Mouse (Mus musculus) MEL (cell line): Measurements from ENCODE around the gene Safb2. TPM values are rescaled to one million over a fixed set of nuclear protein-coding genes. Genes with fewer than 3 reads are reported as not detected.

Source experiments
- DNase-seq: peaks from one replicate; pipeline ENCODE4 v3.0.0; 2011; ENCODE audit warnings: low read depth, low spot score
- H3K27ac ChIP-seq: 2 replicates; pipeline ENCODE4 v1.5.1; 2012; ENCODE audit warnings: low read depth, mild to moderate bottlenecking, control low read depth, low read length, moderate library complexity; ENCODE audit not compliant: control insufficient read depth
- H3K27me3 ChIP-seq, 2 experiments: fragments of 150-350 bp in 1 of 2; sonication (generic) in 1 of 2; 2 replicates each; pipeline ENCODE4 v1.6.1; 2012; ENCODE audit warnings: low read length in 2 of 2, mild to moderate bottlenecking in 2 of 2, improper control_type of control experiment in 1 of 2, moderate library complexity in 1 of 2; ENCODE audit not compliant: insufficient read depth in 2 of 2, control insufficient read depth in 1 of 2
- H3K36me3 ChIP-seq, 2 experiments: 2 replicates each; pipeline ENCODE4 v1.6.1; 2012 to 2014; ENCODE audit warnings: low read length in 2 of 2, improper control_type of control experiment in 1 of 2, inconsistent platforms in 1 of 2, mild to moderate bottlenecking in 1 of 2; ENCODE audit not compliant: insufficient read depth in 2 of 2, control insufficient read depth in 1 of 2
- H3K4me1 ChIP-seq, 2 experiments: fragments of 150-350 bp in 1 of 2; sonication (generic) in 1 of 2; 2 replicates each; pipeline ENCODE4 v1.6.1; 2012; ENCODE audit warnings: low read length in 2 of 2, improper control_type of control experiment in 1 of 2, mild to moderate bottlenecking in 1 of 2; ENCODE audit not compliant: insufficient read depth in 2 of 2, control insufficient read depth in 1 of 2
- H3K4me3 ChIP-seq, 2 experiments: fragments of 150-350 bp in 1 of 2; sonication (generic) in 1 of 2; 2 replicates each; pipeline ENCODE4 v1.5.1; 2012; ENCODE audit warnings: low read depth in 2 of 2, low read length in 2 of 2, mild to moderate bottlenecking in 2 of 2, moderate library complexity in 2 of 2, control low read depth in 1 of 2, improper control_type of control experiment in 1 of 2; ENCODE audit not compliant: control insufficient read depth in 1 of 2, insufficient read depth in 1 of 2
- H3K79me2 ChIP-seq: 2 replicates; pipeline ENCODE4 v1.6.1; 2012; ENCODE audit warnings: mild to moderate bottlenecking, low read length, moderate library complexity; ENCODE audit not compliant: control insufficient read depth, poor library complexity, insufficient read depth
- H3K9ac ChIP-seq: 2 replicates; pipeline ENCODE4 v1.6.1; 2012; ENCODE audit warnings: low read depth, mild to moderate bottlenecking, control low read depth, low read length, moderate library complexity; ENCODE audit not compliant: control insufficient read depth, poor library complexity, severe bottlenecking
- H3K9me3 ChIP-seq: fragments of 150-350 bp; sonication (generic); replicated peaks from 2 replicates; pipeline ENCODE4 v1.6.1; 2012; ENCODE audit warnings: mild to moderate bottlenecking, low read length, improper control_type of control experiment, moderate library complexity; ENCODE audit not compliant: insufficient read depth
- ELF1 ChIP-seq: IDR thresholded peaks from 2 replicates; pipeline ENCODE4 v1.6.1; 2014; ENCODE audit warnings: low read depth, mild to moderate bottlenecking, inconsistent platforms, low read length, improper control_type of control experiment, moderate library complexity
- EP300 ChIP-seq, 2 experiments: IDR thresholded peaks; 2 replicates each; pipeline ENCODE4 v1.6.1; 2011; ENCODE audit warnings: improper control_type of control experiment in 2 of 2, low read length in 2 of 2, low read depth in 1 of 2, mild to moderate bottlenecking in 1 of 2
- ETS1 ChIP-seq: IDR thresholded peaks from 2 replicates; pipeline ENCODE4 v1.6.1; 2012; ENCODE audit warnings: low read depth, mild to moderate bottlenecking, inconsistent platforms, low read length, improper control_type of control experiment, moderate library complexity
- JUND ChIP-seq: IDR thresholded peaks from 2 replicates; pipeline ENCODE4 v1.6.1; 2011; ENCODE audit warnings: low read depth, mild to moderate bottlenecking, improper control_type of control experiment, low read length
- MAFK ChIP-seq: IDR thresholded peaks from 2 replicates; pipeline ENCODE4 v1.6.1; 2011; ENCODE audit warnings: low read depth, mild to moderate bottlenecking, low read length, improper control_type of control experiment, borderline replicate concordance
- MAX ChIP-seq: IDR thresholded peaks from 2 replicates; pipeline ENCODE4 v1.6.1; 2011; ENCODE audit warnings: low read length, improper control_type of control experiment
- MAZ ChIP-seq: IDR thresholded peaks from 2 replicates; pipeline ENCODE4 v1.6.1; 2012; ENCODE audit warnings: low read depth, mild to moderate bottlenecking, inconsistent platforms, low read length, improper control_type of control experiment
- MEF2A ChIP-seq: IDR thresholded peaks from 2 replicates; pipeline ENCODE4 v1.6.1; 2014; ENCODE audit warnings: low read depth, mild to moderate bottlenecking, inconsistent platforms, low read length, improper control_type of control experiment; ENCODE audit not compliant: poor library complexity, insufficient replicate concordance, severe bottlenecking; ENCODE audit errors: extremely low read depth
- MYB ChIP-seq: IDR thresholded peaks from 2 replicates; pipeline ENCODE4 v1.6.1; 2011; ENCODE audit warnings: mild to moderate bottlenecking, low read depth, low read length, improper control_type of control experiment
- POLR2AphosphoS2 ChIP-seq: IDR thresholded peaks from 2 replicates; pipeline ENCODE4 v1.6.1; 2011; ENCODE audit warnings: low read length, improper control_type of control experiment
- POLR2AphosphoS5 ChIP-seq: IDR thresholded peaks from 2 replicates; pipeline ENCODE4 v1.6.1; 2012; ENCODE audit warnings: low read depth, borderline replicate concordance, mild to moderate bottlenecking, inconsistent platforms, low read length, moderate library complexity, mixed read lengths
- SIN3A ChIP-seq: IDR thresholded peaks from 2 replicates; pipeline ENCODE4 v1.6.1; 2012; ENCODE audit warnings: low read length, improper control_type of control experiment, inconsistent platforms
- TBP ChIP-seq: IDR thresholded peaks from 2 replicates; pipeline ENCODE4 v1.8.0; 2011; ENCODE audit warnings: low read depth, low read length, improper control_type of control experiment
- TCF12 ChIP-seq: IDR thresholded peaks from 2 replicates; pipeline ENCODE4 v1.6.1; 2014; ENCODE audit warnings: low read depth, mild to moderate bottlenecking, inconsistent platforms, low read length, improper control_type of control experiment, moderate library complexity
- ZNF384 ChIP-seq: IDR thresholded peaks from 2 replicates; pipeline ENCODE4 v1.6.1; 2012; ENCODE audit warnings: low read depth, mild to moderate bottlenecking, inconsistent platforms, low read length, improper control_type of control experiment
- polyA plus RNA-seq, 2 experiments: library from polyadenylated mRNA; stranded (reverse) in 1 of 2; unstranded in 1 of 2; fragments of >175 nt in 1 of 2; fragments of >200 nt in 1 of 2; gene quantifications; 2 replicates each; pipeline versions ENCODE4 v1.2.1 to v1.2.4; 2012; ENCODE audit warnings: low replicate concordance in 2 of 2, low read depth in 1 of 2; ENCODE audit not compliant: insufficient read length in 2 of 2, insufficient read depth in 1 of 2, missing spikeins in 1 of 2
- total RNA-seq: library from RNA; depleted of rRNA; stranded (reverse); fragments of 300-350 nt; gene quantifications from 2 replicates; pipeline ENCODE4 v1.2.3, GENCODE M21; 2012

The Safb2 gene
- total and polyA plus RNA-seq, 3 experiments = 61.6 to 741 (median 217) TPM

DNA sequence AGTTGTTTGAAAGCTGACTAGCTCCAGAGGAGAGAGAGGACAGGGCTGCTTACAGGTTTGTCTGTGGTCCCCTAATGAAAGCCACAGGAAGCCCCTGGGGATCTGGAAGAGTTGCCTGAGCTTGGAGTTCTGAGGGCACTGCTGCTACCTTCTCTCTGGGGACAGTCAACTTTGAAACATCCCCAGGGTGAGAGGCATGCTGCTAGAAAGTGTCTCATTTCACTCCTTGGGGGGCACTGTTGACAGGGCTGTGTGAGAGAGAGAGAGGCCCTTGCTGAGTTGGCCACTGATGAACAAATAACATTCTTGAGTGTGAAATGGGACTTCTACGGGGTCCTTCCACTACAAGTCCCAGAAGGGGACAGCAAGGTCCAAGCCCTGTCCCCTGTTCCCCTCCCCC lies 3.4 kb upstream of the Safb2 start:
- H3K27me3 ChIP-seq = no peaks in the 10 kb centered on the region
- H3K79me2 ChIP-seq = peaks cover 75% of the 10 kb centered on the region
- no peak for DNase-seq
- H3K9me3 ChIP-seq = no peaks in the 10 kb centered on the region
- H3K36me3 ChIP-seq = peaks cover 17 to 20% of the 10 kb centered on the region in 2 experiments
- H3K4me3 ChIP-seq = no peak overlapping the region
- no peak overlapping the region for H3K9ac ChIP-seq
- H3K4me1 ChIP-seq = peaks cover 10 to 18% of the 10 kb centered on the region in 2 experiments; a peak in 2 of 4 replicates
- H3K27ac ChIP-seq = no peak overlapping the region
- TF ChIP-seq MAX (no peak), MAFK (no peak), ZNF384 (no peak), TCF12 (no peak), POLR2AphosphoS2 (no peak), ETS1 (no peak), MYB (no peak), MAZ (no peak), ELF1 (no peak)
- TF ChIP-seq, all 39 proteins: peak for 0

DNA sequence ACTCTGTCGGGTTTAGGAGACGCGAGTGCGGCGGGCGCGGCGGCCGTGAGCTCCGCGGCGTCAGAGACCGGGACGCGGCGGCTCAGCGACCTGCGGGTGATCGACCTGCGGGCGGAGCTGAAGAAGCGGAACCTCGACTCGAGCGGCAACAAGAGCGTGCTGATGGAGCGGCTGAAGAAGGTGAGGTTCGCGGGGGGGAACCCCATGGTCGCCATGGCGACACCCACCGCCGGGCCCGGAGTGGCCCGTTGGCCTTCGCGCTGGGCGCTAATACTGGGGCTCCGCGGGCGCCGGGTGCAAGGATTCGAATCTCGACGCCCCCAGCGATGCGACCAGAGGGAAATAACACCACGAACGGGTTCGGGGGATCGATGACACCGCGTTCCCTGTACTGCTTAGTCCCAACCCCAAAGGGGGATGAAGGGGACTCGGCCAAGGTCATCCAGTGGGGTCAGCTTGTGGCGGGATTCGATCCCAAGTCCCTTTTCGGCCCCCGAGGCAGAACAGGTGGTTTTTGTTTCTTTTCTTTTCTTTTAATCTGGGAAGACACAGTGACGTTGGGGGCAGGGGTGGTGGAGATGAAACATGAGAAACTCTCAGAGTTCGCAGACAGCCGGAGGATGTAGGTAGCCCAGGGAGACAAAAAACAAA lies 911 bp upstream of the Safb2 start:
- TF ChIP-seq TBP (0 out of 2 replicates have a peak, but pooled peaks have one; percentile 0), SIN3A (peak; percentile 51), MEF2A (no peak), TCF12 (no peak), JUND (no peak), ZNF384 (no peak), EP300 (IDR thresholded peaks at IDR 0.05; ENCODE audit: low read depth in 1 of 2, low read length in 2 of 2) (no peak), POLR2AphosphoS5 (no peak)
- Histone ChIP-seq H3K36me3 (peaks cover 27 to 28% of the 10 kb centered on the region in 2 experiments), H3K27ac (peak overlapping the region; percentile 90), H3K9ac (peak overlapping the region; percentile 95), H3K4me3 (peak overlapping the region; percentile 91 to 95), H3K4me1 (peaks cover 12 to 31% of the 10 kb centered on the region in 2 experiments; a peak in 3 of 4 replicates), H3K9me3 (no peaks in the 10 kb centered on the region), H3K27me3 (no peaks in the 10 kb centered on the region), H3K79me2 (peaks cover 84% of the 10 kb centered on the region)
- DNase-seq = peak; percentile 73
